Mouse (Mus musculus): Measurements from ENCODE around the gene Gm5938. TPM values are rescaled to one million over a fixed set of nuclear protein-coding genes. Genes with fewer than 3 reads are reported as not detected.

Gm5938 gene
- not detected in 2 replicates for polyA plus RNA-seq (2012; rRNA removed)

GRCm38 (mm10) chrX:78125167-78125566, at the start of gene Gm5938:
Gene Gm5938 (plus strand): TSS chrX:78125467.

GRCm38 (mm10) chrX:78091274-78091673, 34.0 kb upstream of the Gm5938 start, which contains the start of gene Obp1a:
Gene Obp1a (minus strand): TSS chrX:78091374.

Other genes starting within 250 kb of the Gm5938 start
- gene 5430402E10Rik, start 200.4 kb upstream of the Gm5938 start, polyA plus RNA-seq (2012; rRNA removed), result not detected in 2 replicates
- not detected in 2 replicates for gene Obp1a, start 34.1 kb upstream of the Gm5938 start, polyA plus RNA-seq (2012; rRNA removed)
- not detected in 2 replicates for gene Obp1b, start 61.3 kb downstream of the Gm5938 start, polyA plus RNA-seq (2012; rRNA removed)
- not detected in 2 replicates for gene Gm14743, start 120.5 kb downstream of the Gm5938 start, polyA plus RNA-seq (2012; rRNA removed)
- not detected in 2 replicates for gene 4930480E11Rik, start 244.2 kb downstream of the Gm5938 start, polyA plus RNA-seq (2012; rRNA removed)

Measured in ovary, adult 2 months (tissue).